Mouse (Mus musculus): ENCODE data around the gene Tcaim.

- TF ChIP-seq CTCF (IDR thresholded peaks at IDR 0.05; ENCODE audit: low read depth, low read length) (no peak), POLR2A (IDR thresholded peaks at IDR 0.05; ENCODE audit: extremely low read depth, insufficient read depth, low read length) (no peak)
Measured at GRCm38 (mm10) chr9:122829826-122830380, 24.6 kb downstream of the Tcaim start.
